Mouse (Mus musculus): ENCODE data around the gene Slc22a5. TPM values are rescaled to one million over a fixed set of nuclear protein-coding genes. Genes with fewer than 3 reads are reported as not detected.

Gene Slc22a5
- polyA plus RNA-seq, 1 experiment from 2014 or later, result 7.3 TPM

DNA sequence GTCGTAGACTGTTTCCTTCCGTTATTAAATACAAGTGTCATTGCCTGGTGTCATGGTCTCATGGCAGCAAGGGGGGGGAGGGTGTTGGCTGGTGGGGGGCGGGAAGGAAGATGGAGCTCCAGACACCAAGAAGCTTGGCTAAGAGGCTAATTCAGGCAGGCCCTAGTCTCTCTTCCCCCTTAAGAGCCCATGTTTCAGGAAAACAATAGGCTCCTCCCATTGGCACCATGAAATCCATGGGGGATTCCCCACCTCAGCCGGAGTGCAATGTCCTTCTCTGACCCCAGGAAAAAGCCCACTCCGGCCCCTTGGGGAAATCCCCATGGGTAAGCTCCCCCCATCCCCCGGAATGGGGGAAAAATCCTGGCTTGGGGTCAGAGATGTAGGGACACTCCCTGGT lies 72.7 kb downstream of the Slc22a5 start:
- ATAC-seq, result peak; percentile 85
- H3K9me3 ChIP-seq (ENCODE audit: low read length), result no peaks in the 10 kb centered on the region
- no peaks in the 10 kb centered on the region for H3K27me3 ChIP-seq (replicated peaks; ENCODE audit: insufficient read depth, low read length)
- peaks cover 4% of the 10 kb centered on the region; the same call in 1 of the 2 replicates for H3K4me1 ChIP-seq (ENCODE audit: insufficient read depth, low read depth, low read length)
- no peak overlapping the region for H3K9ac ChIP-seq (replicated peaks; ENCODE audit: low read depth)
- WGBS, result 43% methylated on average over 6 of the region's 6 CpGs
- H3K27ac ChIP-seq (ENCODE audit: low read length), result no peak overlapping the region
- TF ChIP-seq EP300 (IDR thresholded peaks at IDR 0.05) (no peak), CTCF (IDR thresholded peaks at IDR 0.05) (no peak)
- peak; percentile 61 for DNase-seq (ENCODE audit: low spot score)
- H3K4me2 ChIP-seq (replicated peaks; ENCODE audit: low read depth, low read length), result no peak overlapping the region
- no peak overlapping the region for H3K4me3 ChIP-seq (ENCODE audit: low read depth, low read length)
- no peaks in the 10 kb centered on the region for H3K36me3 ChIP-seq (ENCODE audit: insufficient read depth, low read length)

DNA sequence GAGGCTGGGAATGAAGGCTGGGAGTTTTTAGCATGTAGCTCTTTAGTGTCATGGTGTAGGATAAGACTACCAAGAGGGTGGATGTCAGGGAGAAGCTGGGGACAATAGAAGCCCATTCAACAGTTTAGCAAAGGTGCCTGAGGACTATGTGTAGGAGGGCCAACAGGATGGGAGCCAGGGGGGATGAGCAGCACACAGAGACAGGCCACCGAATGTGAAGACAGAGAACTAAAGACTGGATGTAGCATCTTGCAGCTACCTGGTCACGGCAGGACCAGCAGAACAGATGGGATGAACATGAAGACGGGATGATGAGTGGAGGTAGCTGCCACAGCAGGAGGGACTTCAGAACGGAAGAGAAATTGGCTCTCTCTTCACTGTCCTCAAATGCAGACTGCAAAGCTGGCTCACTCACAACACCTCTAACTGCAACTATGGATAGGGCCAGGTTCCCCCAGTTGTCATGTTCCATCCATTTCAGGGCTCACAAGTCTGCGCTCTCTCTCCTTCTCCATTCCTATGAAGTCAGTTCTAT lies 74.6 kb downstream of the Slc22a5 start:
- Histone ChIP-seq H3K36me3 (ENCODE audit: insufficient read depth, low read length) (no peaks in the 10 kb centered on the region), H3K27ac (ENCODE audit: low read length) (no peak overlapping the region), H3K4me3 (ENCODE audit: low read depth, low read length) (no peak overlapping the region), H3K9ac (replicated peaks; ENCODE audit: low read depth) (no peak overlapping the region), H3K9me3 (ENCODE audit: low read length) (no peaks in the 10 kb centered on the region), H3K4me2 (replicated peaks; ENCODE audit: low read depth, low read length) (no peak overlapping the region), H3K4me1 (ENCODE audit: insufficient read depth, low read depth, low read length) (peaks cover 4% of the 10 kb centered on the region; the same call in 1 of the 2 replicates), H3K27me3 (replicated peaks; ENCODE audit: insufficient read depth, low read length) (no peaks in the 10 kb centered on the region)
- TF ChIP-seq CTCF (IDR thresholded peaks at IDR 0.05) (no peak), EP300 (IDR thresholded peaks at IDR 0.05) (no peak)
- 89% methylated on average over 5 of the region's 5 CpGs for WGBS
- ATAC-seq (no peak), DNase-seq (ENCODE audit: low spot score) (no peak)

DNA sequence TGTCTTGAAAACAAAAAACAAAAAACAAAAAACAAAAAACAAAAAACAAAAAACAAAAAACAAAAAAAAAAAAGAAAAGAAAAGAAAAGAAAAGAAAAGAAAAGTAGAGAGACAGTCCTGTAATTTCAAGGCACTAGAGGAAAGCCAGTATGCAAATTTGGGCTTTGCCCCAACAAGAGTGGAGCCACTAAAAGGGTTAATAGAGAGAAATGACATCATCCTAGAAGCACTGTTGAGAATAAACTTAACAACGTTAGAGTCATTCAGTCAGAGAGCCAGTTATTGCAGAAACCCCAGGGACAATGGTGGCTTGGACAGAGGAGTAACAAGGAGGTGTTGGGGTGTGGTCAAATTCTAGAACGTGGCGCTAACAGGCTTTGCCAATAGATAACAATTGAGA lies 76.7 kb downstream of the Slc22a5 start:
- peaks cover 12% of the 10 kb centered on the region; the same call in 1 of the 2 replicates for H3K4me1 ChIP-seq (ENCODE audit: insufficient read depth, low read depth, low read length)
- no peak overlapping the region for H3K4me2 ChIP-seq (replicated peaks; ENCODE audit: low read depth, low read length)
- DNase-seq (ENCODE audit: low spot score) (peak; percentile 29), ATAC-seq (no peak)
- H3K27me3 ChIP-seq (replicated peaks; ENCODE audit: insufficient read depth, low read length), result no peaks in the 10 kb centered on the region
- no peaks in the 10 kb centered on the region for H3K36me3 ChIP-seq (ENCODE audit: insufficient read depth, low read length)
- TF ChIP-seq EP300 (IDR thresholded peaks at IDR 0.05) (0 out of 2 replicates have a peak, but pooled peaks have one; percentile 8), CTCF (IDR thresholded peaks at IDR 0.05) (no peak)
- H3K4me3 ChIP-seq (ENCODE audit: low read depth, low read length), result no peak overlapping the region
- no peak overlapping the region for H3K9ac ChIP-seq (replicated peaks; ENCODE audit: low read depth)
- no peak overlapping the region for H3K27ac ChIP-seq (ENCODE audit: low read length)
- H3K9me3 ChIP-seq (ENCODE audit: low read length), result no peaks in the 10 kb centered on the region
- WGBS, result 29% methylated on average over 3 of the region's 3 CpGs

Other genes starting within 250 kb of the Slc22a5 start
- 18.1 and 19.4 TPM in 2 replicates for gene Rad50, start 184.3 kb downstream of the Slc22a5 start, polyA plus RNA-seq (2015; fragmentation: Nextera tagmentation; extraction: Ambion mirVana)
- not detected in 2 replicates for gene Il5, start 170.9 kb downstream of the Slc22a5 start, polyA plus RNA-seq (2015; fragmentation: Nextera tagmentation; extraction: Ambion mirVana)
- gene Irf1, start 121.6 kb downstream of the Slc22a5 start, polyA plus RNA-seq (2015; fragmentation: Nextera tagmentation; extraction: Ambion mirVana), result 52.5 and 64.9 TPM in 2 replicates
- 0.46 and 0.61 TPM in 2 replicates for gene Gm17334, start 118.5 kb downstream of the Slc22a5 start, polyA plus RNA-seq (2015; fragmentation: Nextera tagmentation; extraction: Ambion mirVana)
- 3.4 and 5.4 TPM in 2 replicates for gene Gm12216, start 32.4 kb downstream of the Slc22a5 start, polyA plus RNA-seq (2015; fragmentation: Nextera tagmentation; extraction: Ambion mirVana)
- 2.6 TPM in 2 replicates for gene Slc22a21, start 88.7 kb upstream of the Slc22a5 start, polyA plus RNA-seq (2015; fragmentation: Nextera tagmentation; extraction: Ambion mirVana)
- gene Slc22a4, start 136.4 kb upstream of the Slc22a5 start, polyA plus RNA-seq (2015; fragmentation: Nextera tagmentation; extraction: Ambion mirVana), result 0.70 and 1.1 TPM in 2 replicates
- 7.3 and 8.6 TPM in 2 replicates for gene Pdlim4, start 177.4 kb upstream of the Slc22a5 start, polyA plus RNA-seq (2015; fragmentation: Nextera tagmentation; extraction: Ambion mirVana)
- 21.4 and 26.5 TPM in 2 replicates for gene P4ha2, start 208.4 kb upstream of the Slc22a5 start, polyA plus RNA-seq (2015; fragmentation: Nextera tagmentation; extraction: Ambion mirVana)